Mouse (Mus musculus) megakaryocyte, embryonic 14.5 days (primary cell): Measurements from ENCODE around the gene Kif18b. TPM values are rescaled to one million over a fixed set of nuclear protein-coding genes. Genes with fewer than 3 reads are reported as not detected.

Experiments
- H3K27me3 ChIP-seq: replicated peaks from 2 replicates; pipeline ENCODE3; 2012; ENCODE audit warnings: inconsistent platforms
- H3K36me3 ChIP-seq: replicated peaks from 2 replicates; pipeline ENCODE3; 2012; ENCODE audit warnings: low read length, inconsistent platforms, mixed read lengths
- H3K4me1 ChIP-seq: 2 replicates; pipeline ENCODE4 v1.6.1; 2012; ENCODE audit warnings: inconsistent platforms
- H3K4me3 ChIP-seq: replicated peaks from 2 replicates; pipeline ENCODE3; 2012; ENCODE audit warnings: moderate library complexity, mild to moderate bottlenecking, inconsistent platforms
- H3K9me3 ChIP-seq: 2 replicates; pipeline ENCODE4 v1.6.1; 2012; ENCODE audit warnings: inconsistent platforms
- FLI1 ChIP-seq: IDR thresholded peaks from 2 replicates; pipeline ENCODE4 v1.6.1; 2012; ENCODE audit warnings: low read length, inconsistent platforms, mixed read lengths
- GATA1 ChIP-seq: IDR thresholded peaks from 3 replicates; pipeline ENCODE4 v1.6.1; 2012; ENCODE audit warnings: mixed read lengths, low read length, inconsistent platforms, borderline replicate concordance
- polyA plus RNA-seq: library from polyadenylated mRNA; stranded (reverse); fragments of >175 nt; gene quantifications from 2 replicates; pipeline ENCODE4 v1.2.3, GENCODE M21; 2012; ENCODE audit warnings: low replicate concordance; ENCODE audit not compliant: insufficient read depth

Gene Kif18b
- polyA plus RNA-seq, 1 experiment, result 11.5 TPM

DNA sequence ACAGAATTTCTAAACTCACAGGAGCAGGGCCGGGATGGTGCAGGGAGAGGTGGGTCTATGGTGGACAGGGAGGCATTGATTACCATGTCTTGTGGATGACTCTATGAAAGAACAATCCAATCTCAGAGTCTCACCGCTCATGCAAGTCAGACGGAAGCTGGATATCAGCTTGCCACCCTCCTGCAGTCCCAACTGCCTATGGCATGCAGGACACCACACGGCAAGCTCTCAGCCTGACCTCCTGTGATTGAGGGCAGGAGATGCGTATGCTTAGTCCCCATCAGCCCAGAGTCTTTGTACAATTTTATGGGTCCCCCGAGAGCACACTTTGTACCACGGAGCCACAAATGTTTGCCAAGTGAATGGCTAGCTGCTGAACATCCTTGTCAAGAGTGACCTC, 21.3 kb downstream of the Kif18b start:
- Histone ChIP-seq H3K4me3 (no peak overlapping the region), H3K36me3 (peaks cover 48% of the 10 kb centered on the region), H3K4me1 (peaks cover 14% of the 10 kb centered on the region), H3K27me3 (peaks cover 30% of the 10 kb centered on the region), H3K9me3 (no peaks in the 10 kb centered on the region)
- TF ChIP-seq GATA1, result no peak
- TF ChIP-seq FLI1, result no peak

DNA sequence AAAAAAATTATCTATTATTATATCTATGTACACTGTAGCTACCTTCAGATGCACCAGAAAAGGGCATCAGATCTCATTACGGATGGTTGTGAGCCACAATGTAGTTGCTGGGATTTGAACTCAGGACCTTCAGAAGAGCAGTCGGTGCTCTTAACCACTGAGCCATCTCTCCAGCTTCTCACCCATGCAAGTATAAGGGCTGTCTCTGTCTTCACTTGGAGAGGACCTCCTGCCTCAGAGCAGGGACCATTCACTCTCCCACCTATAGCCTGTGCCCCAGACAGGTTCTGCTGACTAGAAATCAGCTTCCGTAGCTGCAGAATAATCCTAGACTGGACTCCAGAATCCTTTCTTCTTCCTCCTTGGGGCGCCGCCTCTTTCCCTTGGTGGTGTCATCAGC, 22.8 kb downstream of the Kif18b start:
- H3K27me3 ChIP-seq, result peaks cover 45% of the 10 kb centered on the region
- H3K4me3 ChIP-seq, result no peak overlapping the region
- peaks cover 33% of the 10 kb centered on the region for H3K36me3 ChIP-seq
- peaks cover 14% of the 10 kb centered on the region for H3K4me1 ChIP-seq
- no peaks in the 10 kb centered on the region for H3K9me3 ChIP-seq
- TF ChIP-seq FLI1 (no peak), GATA1 (no peak)

DNA sequence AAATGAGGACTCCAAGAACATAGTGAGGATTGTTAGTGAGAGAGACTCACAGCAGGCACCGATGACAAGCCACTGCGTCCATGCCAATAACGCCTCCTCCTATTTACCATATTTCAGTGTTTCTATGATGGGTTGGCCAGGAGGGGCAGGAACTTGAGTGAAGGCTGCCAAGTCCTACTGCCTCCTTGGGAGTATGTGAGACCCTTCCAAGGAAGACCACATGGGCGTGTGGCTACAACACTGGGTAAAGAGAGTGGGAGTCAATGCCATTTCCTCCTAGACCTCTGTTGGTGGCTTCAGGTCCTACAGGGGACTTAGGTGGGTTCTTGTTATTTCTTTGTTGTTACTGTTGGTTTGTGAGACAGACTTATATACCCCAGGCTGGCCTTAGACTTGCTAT, 23.7 kb downstream of the Kif18b start:
- Histone ChIP-seq H3K4me1 (peaks cover 18% of the 10 kb centered on the region), H3K4me3 (peak overlapping the region; percentile 31), H3K9me3 (no peaks in the 10 kb centered on the region), H3K36me3 (peaks cover 24% of the 10 kb centered on the region), H3K27me3 (peaks cover 55% of the 10 kb centered on the region)
- TF ChIP-seq GATA1 (no peak), FLI1 (no peak)

DNA sequence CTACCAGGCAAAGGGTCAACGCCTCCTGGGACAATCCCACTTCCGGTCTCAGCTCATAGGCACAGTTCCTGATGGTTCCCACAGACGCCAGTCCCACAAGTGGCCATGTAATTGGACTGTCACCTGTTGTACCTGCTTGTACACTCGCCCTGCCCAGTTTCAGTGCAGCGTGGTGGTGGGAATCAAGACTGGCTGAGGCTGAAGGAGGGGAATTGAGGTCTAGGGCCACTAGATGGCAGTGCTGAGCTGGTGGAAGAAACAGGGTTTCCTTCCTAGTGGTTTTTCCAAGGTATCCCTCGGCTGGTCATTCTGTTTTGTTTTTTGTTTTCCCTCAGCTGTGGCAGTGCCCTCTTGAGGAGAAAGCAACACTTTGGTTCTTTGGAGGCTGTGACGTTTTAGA, 24.2 kb downstream of the Kif18b start, which contains the start of gene Gfap:
TSS of gene Gfap (minus strand) at position 150 of the 400 bp plus-strand sequence.
- H3K4me1 ChIP-seq, result peaks cover 21% of the 10 kb centered on the region
- H3K9me3 ChIP-seq, result no peaks in the 10 kb centered on the region
- TF ChIP-seq FLI1, result no peak
- no peak for TF ChIP-seq GATA1
- peaks cover 19% of the 10 kb centered on the region for H3K36me3 ChIP-seq
- peaks cover 59% of the 10 kb centered on the region for H3K27me3 ChIP-seq
- peak within 1 kb of the TSS; percentile 83 for H3K4me3 ChIP-seq

DNA sequence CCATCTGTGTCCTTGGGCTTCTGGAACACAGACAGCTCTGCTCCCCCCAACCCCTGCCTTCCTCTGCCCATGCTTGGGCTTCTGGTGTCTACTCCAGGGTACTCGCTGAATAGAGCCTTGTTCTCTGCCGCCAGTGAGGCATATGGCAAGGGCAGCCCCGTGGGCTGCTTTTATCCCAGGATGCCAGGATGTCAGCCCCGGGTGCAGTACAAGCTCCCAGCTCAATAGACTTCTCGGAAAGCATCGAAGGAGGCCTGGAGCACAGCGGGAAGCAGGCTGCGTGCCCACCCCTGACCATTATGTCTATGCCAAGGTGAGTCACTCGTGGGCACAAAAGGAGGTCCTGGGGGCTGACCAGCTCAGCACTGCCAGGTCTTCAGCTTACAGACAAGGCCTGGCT, 26.5 kb downstream of the Kif18b start:
- peaks cover 81% of the 10 kb centered on the region for H3K27me3 ChIP-seq
- no peak for TF ChIP-seq GATA1
- no peak for TF ChIP-seq FLI1
- peaks cover 31% of the 10 kb centered on the region for H3K4me1 ChIP-seq
- H3K36me3 ChIP-seq, result no peaks in the 10 kb centered on the region
- no peak overlapping the region for H3K4me3 ChIP-seq
- H3K9me3 ChIP-seq, result no peaks in the 10 kb centered on the region

DNA sequence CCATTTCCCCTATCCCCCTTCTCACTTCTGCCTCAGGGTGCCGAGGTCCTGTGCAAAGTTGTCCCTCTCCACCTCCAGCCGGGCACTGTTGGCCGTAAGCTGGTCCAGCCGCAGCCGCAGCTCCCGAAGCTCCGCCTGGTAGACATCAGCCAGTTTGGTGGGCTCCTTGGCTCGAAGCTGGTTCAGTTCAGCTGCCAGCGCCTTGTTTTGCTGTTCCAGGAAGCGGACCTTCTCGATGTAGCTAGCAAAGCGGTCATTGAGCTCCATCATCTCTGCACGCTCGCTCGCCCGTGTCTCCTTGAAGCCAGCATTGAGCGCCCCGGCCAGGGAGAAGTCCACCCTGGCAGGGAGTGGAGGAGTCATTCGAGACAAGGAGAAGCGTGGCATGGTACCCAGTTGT, 28.3 kb downstream of the Kif18b start:
- H3K27me3 ChIP-seq, result peaks cover 89% of the 10 kb centered on the region
- no peaks in the 10 kb centered on the region for H3K36me3 ChIP-seq
- TF ChIP-seq GATA1 (no peak), FLI1 (no peak)
- no peaks in the 10 kb centered on the region for H3K9me3 ChIP-seq
- H3K4me1 ChIP-seq, result peaks cover 37% of the 10 kb centered on the region
- H3K4me3 ChIP-seq, result no peak overlapping the region

DNA sequence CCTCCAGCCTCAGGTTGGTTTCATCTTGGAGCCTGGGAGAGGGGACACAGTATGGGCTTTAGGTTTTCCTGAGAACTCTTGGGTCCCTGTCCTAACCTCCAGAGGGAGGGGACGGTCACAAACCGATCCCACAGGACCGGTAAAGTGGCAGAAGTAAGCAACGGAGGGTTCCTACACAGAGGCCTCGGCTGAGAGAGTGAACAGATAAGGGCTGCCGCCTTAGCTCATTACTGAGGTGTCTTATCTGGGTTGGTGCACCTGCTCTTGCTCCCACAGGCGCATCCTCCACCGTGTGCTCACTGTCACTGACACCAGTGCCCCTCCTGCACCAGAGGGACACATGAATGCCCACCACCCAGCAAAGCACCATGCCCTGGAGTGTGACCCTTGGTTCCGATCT, 29.1 kb downstream of the Kif18b start:
- TF ChIP-seq GATA1, result no peak
- no peak for TF ChIP-seq FLI1
- H3K36me3 ChIP-seq, result no peaks in the 10 kb centered on the region
- no peak overlapping the region for H3K4me3 ChIP-seq
- no peaks in the 10 kb centered on the region for H3K9me3 ChIP-seq
- H3K27me3 ChIP-seq, result peaks cover 89% of the 10 kb centered on the region
- H3K4me1 ChIP-seq, result peaks cover 28% of the 10 kb centered on the region

DNA sequence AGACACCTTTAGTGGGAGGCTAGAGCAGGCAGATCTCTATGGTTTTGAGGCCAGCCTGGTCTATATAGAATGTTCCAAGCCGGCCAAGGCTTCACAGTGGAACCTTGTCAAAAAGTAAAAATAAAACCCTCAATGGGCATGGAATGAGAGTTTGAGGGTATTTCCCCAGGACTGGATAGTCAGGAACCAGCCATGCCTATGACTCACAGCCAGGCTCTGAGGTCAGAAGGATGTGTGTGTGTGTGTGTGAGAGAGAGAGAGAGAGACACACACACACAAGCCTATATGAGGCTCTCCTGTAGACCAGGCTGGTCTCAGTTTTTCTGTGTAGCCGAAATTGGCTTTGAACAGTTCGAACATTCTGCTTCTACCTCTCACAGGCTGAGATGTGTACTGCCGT, 30.2 kb downstream of the Kif18b start:
- Histone ChIP-seq H3K9me3 (no peaks in the 10 kb centered on the region), H3K4me3 (no peak overlapping the region), H3K4me1 (peaks cover 24% of the 10 kb centered on the region), H3K27me3 (peaks cover 88% of the 10 kb centered on the region), H3K36me3 (no peaks in the 10 kb centered on the region)
- TF ChIP-seq FLI1 (no peak), GATA1 (no peak)

DNA sequence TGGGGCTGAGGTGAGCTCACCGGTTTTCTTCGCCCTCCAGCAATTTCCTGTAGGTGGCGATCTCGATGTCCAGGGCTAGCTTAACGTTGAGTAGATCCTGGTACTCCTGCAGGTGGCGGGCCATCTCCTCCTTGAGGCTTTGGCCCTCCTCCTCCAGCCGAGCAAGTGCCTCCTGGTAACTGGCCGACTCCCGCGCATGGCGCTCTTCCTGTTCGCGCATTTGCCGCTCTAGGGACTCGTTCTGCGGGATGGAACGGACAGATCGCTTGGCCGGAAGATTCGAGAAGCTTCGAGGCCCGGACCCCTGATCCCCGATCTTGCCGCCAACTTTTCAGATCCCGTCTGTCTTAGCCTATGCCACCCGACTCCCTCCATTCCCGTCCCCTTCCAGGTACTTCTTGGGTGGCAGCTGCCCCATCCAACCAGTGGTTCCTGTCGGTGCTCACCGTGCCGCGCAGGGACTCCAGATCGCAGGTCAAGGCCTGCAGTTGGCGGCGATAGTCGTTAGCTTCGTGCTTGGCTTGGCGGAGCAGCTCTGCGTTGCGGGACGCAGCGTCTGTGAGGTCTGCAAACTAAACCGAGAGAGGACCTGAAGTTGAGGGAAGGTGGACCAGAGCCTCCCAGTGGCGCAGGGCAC, 31.8 kb downstream of the Kif18b start:
- Histone ChIP-seq H3K4me3 (peak overlapping the region; percentile 87), H3K27me3 (peaks cover 85% of the 10 kb centered on the region)
- TF ChIP-seq GATA1 (no peak), FLI1 (no peak)

DNA sequence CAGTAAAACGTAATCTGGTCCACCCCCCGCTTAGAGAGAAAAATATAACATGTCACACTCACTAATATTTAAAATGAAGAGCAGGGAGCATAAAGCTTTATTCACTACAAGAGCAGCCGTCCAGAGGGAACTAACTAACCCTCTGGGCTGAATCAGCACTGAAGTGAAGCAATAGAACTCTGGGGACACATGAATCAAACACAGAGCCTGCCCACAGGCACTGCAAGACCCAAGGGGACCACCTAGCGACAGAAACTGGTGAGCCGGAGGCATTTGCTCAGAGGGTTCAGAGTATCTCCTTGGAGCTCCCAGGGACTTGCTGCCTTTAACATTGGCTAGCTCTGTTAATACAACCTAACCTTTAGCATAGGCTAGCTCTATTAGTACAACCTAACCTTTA, 34.8 kb downstream of the Kif18b start:
- H3K9me3 ChIP-seq, result peaks cover 4% of the 10 kb centered on the region
- no peaks in the 10 kb centered on the region for H3K36me3 ChIP-seq
- H3K27me3 ChIP-seq, result peaks cover 85% of the 10 kb centered on the region
- peaks cover 16% of the 10 kb centered on the region for H3K4me1 ChIP-seq
- no peak for TF ChIP-seq FLI1
- no peak overlapping the region for H3K4me3 ChIP-seq

More for the DNA sequence above, 31.8 kb downstream of the Kif18b start:
- no peaks in the 10 kb centered on the region for H3K36me3 ChIP-seq
- H3K9me3 ChIP-seq, result peaks cover 4% of the 10 kb centered on the region
- H3K4me1 ChIP-seq, result peaks cover 27% of the 10 kb centered on the region
